Mouse (Mus musculus) testis, adult 2 months (tissue): Measurements from ENCODE around the gene Bhmt2.

ENCODE experiments used
- CTCF ChIP-seq: fragments of 200-500 bp; IDR thresholded peaks from 2 replicates; pipeline ENCODE4 v1.5.1; 2012; ENCODE audit warnings: low read depth, mild to moderate bottlenecking, inconsistent platforms, low read length, moderate library complexity; ENCODE audit not compliant: control insufficient read depth, insufficient read depth, insufficient replicate concordance
- POLR2A ChIP-seq: fragments of 200-500 bp; IDR thresholded peaks from 2 replicates; pipeline ENCODE4 v1.6.1; 2012; ENCODE audit warnings: low read depth, mild to moderate bottlenecking, inconsistent platforms, low read length, moderate library complexity; ENCODE audit not compliant: control insufficient read depth

DNA sequence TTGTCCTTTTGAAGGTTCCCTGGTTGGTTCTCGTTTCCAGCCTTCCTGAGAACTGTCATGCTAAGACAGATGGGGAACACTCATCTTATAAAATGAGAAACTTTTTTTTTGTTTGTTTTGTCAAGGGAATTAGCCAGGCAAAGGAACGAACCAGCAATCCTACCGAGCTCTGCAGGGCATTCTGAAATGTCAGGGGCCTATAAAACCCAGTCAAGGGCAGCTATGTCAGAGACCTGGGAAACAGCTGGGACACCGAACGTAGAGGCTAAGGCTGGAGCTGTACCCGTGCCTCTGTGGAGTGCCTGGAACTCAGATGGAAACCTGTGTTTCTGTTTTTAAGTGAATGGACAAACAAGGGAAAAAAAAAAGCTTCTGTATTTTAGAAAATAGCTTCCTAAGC, 45.2 kb downstream of the Bhmt2 start:
- no peak for TF ChIP-seq CTCF
- TF ChIP-seq POLR2A, result no peak
